ENCODE assay signal across 17 mouse cellular contexts in the genomic region with DNA sequence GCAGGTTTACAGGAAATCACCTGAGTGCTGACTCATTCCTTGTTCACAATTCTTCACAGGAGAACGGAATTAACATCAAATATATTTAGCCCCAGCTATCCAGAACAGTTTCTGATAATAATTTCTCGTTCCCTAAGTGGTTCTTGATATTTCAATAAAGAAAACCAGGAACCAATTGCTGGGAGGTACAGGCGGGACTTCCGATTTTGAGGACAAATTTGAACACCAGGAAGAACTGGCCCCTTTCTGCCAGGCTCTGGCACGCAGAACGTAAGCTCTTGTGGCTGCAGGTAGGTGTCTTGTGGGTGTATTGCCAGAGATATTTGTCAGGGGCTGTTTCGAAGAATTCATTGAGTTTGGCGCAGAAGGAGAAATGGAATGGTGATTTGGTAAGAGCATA. TPM values are rescaled to one million over a fixed set of nuclear protein-coding genes. Genes with fewer than 3 reads are reported as not detected.
"Had no signal": no experiment of that assay in that cellular context is flagged by ENCODE, and none has a peak within 500 bp of the region (broad histone marks: within the 10 kb centered on the region; RNA-seq: fewer than 3 reads in every experiment).

No protein-coding gene starts in this region.

- H3K4me3 ChIP-seq: midbrain, embryonic 10.5 days; midbrain, embryonic 12.5 days; myocyte; neural tube, embryonic 13.5 days; neural tube, embryonic 15.5 days; stomach, embryonic 15.5 days had no signal

- H3K4me1 ChIP-seq: midbrain, embryonic 10.5 days; midbrain, embryonic 12.5 days; neural tube, embryonic 13.5 days; neural tube, embryonic 15.5 days; stomach, embryonic 15.5 days had no signal

- H3K9me3 ChIP-seq: midbrain, embryonic 10.5 days; midbrain, embryonic 12.5 days; neural tube, embryonic 13.5 days; neural tube, embryonic 15.5 days; stomach, embryonic 15.5 days had no signal

- H3K9ac ChIP-seq: lung, embryonic 14.5 days; midbrain, embryonic 12.5 days; neural tube, embryonic 13.5 days; neural tube, embryonic 15.5 days; stomach, embryonic 15.5 days had no signal

- H3K4me2 ChIP-seq: lung, embryonic 14.5 days; midbrain, embryonic 12.5 days; neural tube, embryonic 13.5 days; neural tube, embryonic 15.5 days; stomach, embryonic 15.5 days had no signal

- DNase-seq: lung, adult 18-20 months; lung, embryonic 14.5 days; lung, postnatal 10 days; lung, postnatal 4 days; midbrain, embryonic 14.5 days; right cerebral cortex, postnatal 14 days; thymus, adult 2 months; thymus, postnatal 36 days had no signal

- H3K36me3 ChIP-seq: midbrain, embryonic 10.5 days; midbrain, embryonic 12.5 days; neural tube, embryonic 13.5 days; neural tube, embryonic 15.5 days; stomach, embryonic 15.5 days had no signal

- H3K27me3 ChIP-seq: midbrain, embryonic 12.5 days; neural tube, embryonic 13.5 days; neural tube, embryonic 15.5 days; stomach, embryonic 15.5 days had no signal

- H3K27ac ChIP-seq: midbrain, embryonic 10.5 days; midbrain, embryonic 12.5 days; neural tube, embryonic 13.5 days; neural tube, embryonic 15.5 days; stomach, embryonic 15.5 days; stomach, postnatal 0 days had no signal

- ATAC-seq: midbrain, embryonic 16.5 days had no signal

RNA-seq across cellular contexts. Expression of gene Klrb1f, which starts 37.1 kb away (rescaled TPM):
- polyA plus RNA-seq: midbrain, embryonic 12.5 days; myocyte; testis, adult 2 months had no signal
